ENCODE assay signal across 9 mouse cellular contexts in the genomic region with DNA sequence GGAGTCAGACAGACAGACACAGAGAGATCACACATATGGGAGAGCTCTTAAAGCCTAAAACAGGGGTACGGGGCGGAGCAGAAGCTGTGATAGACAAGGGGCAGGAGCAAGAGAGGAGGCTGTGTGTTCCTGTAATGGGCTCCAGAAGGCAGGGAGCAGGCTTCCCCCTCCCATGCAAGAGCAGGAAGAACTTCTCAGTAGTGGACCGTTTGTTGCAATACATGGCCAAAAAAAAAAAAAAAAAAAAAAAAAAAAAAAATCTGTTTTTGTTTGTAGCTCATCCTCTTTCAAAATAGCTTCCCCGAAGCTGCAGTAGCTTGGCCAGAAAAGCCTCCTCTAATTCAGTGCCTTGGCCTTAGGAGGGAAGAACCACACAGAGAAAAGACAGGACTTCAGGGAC. TPM values are rescaled to one million over a fixed set of nuclear protein-coding genes. Genes with fewer than 3 reads are reported as not detected.
DNase-seq lines count a peak whose midpoint lies in the region; ATAC-seq and TF ChIP-seq lines count a peak whose summit lies in the region.
"Had no signal": no experiment of that assay in that cellular context is flagged by ENCODE, and none has a peak within 500 bp of the region (broad histone marks: within the 10 kb centered on the region; RNA-seq: fewer than 3 reads in every experiment).

No protein-coding gene starts in this region.

- H3K4me3 ChIP-seq in lung, postnatal 0 days (ENCODE audit: low read depth, low read length), result no peak overlapping the region
- no peak overlapping the region for H3K4me3 ChIP-seq in limb, embryonic 10.5 days
- no peak overlapping the region for H3K4me3 ChIP-seq in small intestine, adult 2 months (ENCODE audit: low read depth, low read length)
- H3K4me3 ChIP-seq in neural tube, embryonic 15.5 days (replicated peaks), result no peak overlapping the region

- WGBS in lung, postnatal 0 days, result 63% methylated on average over 4 of the region's 4 CpGs
- WGBS in limb, embryonic 10.5 days, result 46% methylated on average over 4 of the region's 4 CpGs
- WGBS in small intestine, adult 2 months, result 68% methylated on average over 4 of the region's 4 CpGs
- 73% methylated on average over 4 of the region's 4 CpGs for WGBS in neural tube, embryonic 15.5 days

- no peak for TF ChIP-seq POLR2A in small intestine, adult 2 months (IDR thresholded peaks at IDR 0.05; ENCODE audit: low read depth, low read length)

- H3K9me3 ChIP-seq in lung, postnatal 0 days (ENCODE audit: low read length), result no peaks in the 10 kb centered on the region
- no peaks in the 10 kb centered on the region for H3K9me3 ChIP-seq in limb, embryonic 10.5 days (replicated peaks)
- H3K9me3 ChIP-seq in neural tube, embryonic 15.5 days (replicated peaks), result no peaks in the 10 kb centered on the region

- no peak for TF ChIP-seq EP300 in lung, postnatal 0 days (IDR thresholded peaks at IDR 0.05)

- no peak for TF ChIP-seq CTCF in lung, postnatal 0 days (IDR thresholded peaks at IDR 0.05)
- TF ChIP-seq CTCF in small intestine, adult 2 months (IDR thresholded peaks at IDR 0.05; ENCODE audit: extremely low read depth, insufficient read length, insufficient replicate concordance, low read depth, low read length), result no peak

- H3K9ac ChIP-seq in lung, postnatal 0 days (replicated peaks; ENCODE audit: low read depth), result no peak overlapping the region
- no peak overlapping the region for H3K9ac ChIP-seq in neural tube, embryonic 15.5 days (replicated peaks)

- no peak overlapping the region for H3K4me2 ChIP-seq in lung, postnatal 0 days (replicated peaks; ENCODE audit: low read depth, low read length)
- H3K4me2 ChIP-seq in neural tube, embryonic 15.5 days, result no peak overlapping the region

- no peaks in the 10 kb centered on the region for H3K36me3 ChIP-seq in lung, postnatal 0 days (ENCODE audit: insufficient read depth, low read length)
- no peaks in the 10 kb centered on the region for H3K36me3 ChIP-seq in limb, embryonic 10.5 days
- no peaks in the 10 kb centered on the region for H3K36me3 ChIP-seq in small intestine, adult 2 months (ENCODE audit: control insufficient read depth, insufficient read depth, low read length)
- H3K36me3 ChIP-seq in neural tube, embryonic 15.5 days, result no peaks in the 10 kb centered on the region

- H3K27ac ChIP-seq in lung, postnatal 0 days (ENCODE audit: low read length), result no peak overlapping the region
- H3K27ac ChIP-seq in limb, embryonic 10.5 days, result peak overlapping the region; percentile 79
- H3K27ac ChIP-seq in small intestine, adult 2 months (ENCODE audit: insufficient read depth, low read depth, low read length), result 0 out of 2 replicates have a peak overlapping the region, but pooled peaks have one; percentile 2
- no peak overlapping the region for H3K27ac ChIP-seq in neural tube, embryonic 15.5 days (replicated peaks)

- no peaks in the 10 kb centered on the region for H3K27me3 ChIP-seq in lung, postnatal 0 days (replicated peaks; ENCODE audit: insufficient read depth, low read length)
- H3K27me3 ChIP-seq in limb, embryonic 10.5 days (ENCODE audit: low read depth, poor library complexity, severe bottlenecking), result peaks cover 64% of the 10 kb centered on the region
- no peaks in the 10 kb centered on the region for H3K27me3 ChIP-seq in small intestine, adult 2 months (ENCODE audit: control insufficient read depth, insufficient read depth, low read length)
- peaks cover 9% of the 10 kb centered on the region for H3K27me3 ChIP-seq in neural tube, embryonic 15.5 days (replicated peaks)

- peak; percentile 92 for DNase-seq in heart, adult 11 months
- no peak for DNase-seq in heart, postnatal 4 days
- DNase-seq in lung, postnatal 0 days (ENCODE audit: low spot score), result peak; percentile 78
- DNase-seq in lung, postnatal 10 days, result no peak
- no peak for DNase-seq in limb, embryonic 10.5 days (ENCODE audit: low spot score)
- no peak for DNase-seq in layer of hippocampus, adult 18-20 months (ENCODE audit: low spot score in 2 of 2)
- DNase-seq: kidney, adult 8-10 months had no signal

- peak; percentile 59 for ATAC-seq in lung, postnatal 0 days
- ATAC-seq in neural tube, embryonic 15.5 days (ENCODE audit: low FRiP score), result no peak

- no peaks in the 10 kb centered on the region; the same call in 1 of the 2 replicates for H3K4me1 ChIP-seq in lung, postnatal 0 days (ENCODE audit: insufficient read depth, low read depth, low read length)
- H3K4me1 ChIP-seq in limb, embryonic 10.5 days, result peaks cover 73% of the 10 kb centered on the region
- no peaks in the 10 kb centered on the region; the same call in 1 of the 2 replicates for H3K4me1 ChIP-seq in small intestine, adult 2 months (ENCODE audit: control insufficient read depth, insufficient read depth, insufficient read length, low read length)
- peaks cover 51% of the 10 kb centered on the region for H3K4me1 ChIP-seq in neural tube, embryonic 15.5 days

RNA-seq across cellular contexts. Expression of a gene that starts 2.2 kb away (rescaled TPM):
- 1 to 10 TPM in 1 of 2 experiments, under 1 TPM in 1; 0.98 to 1.4 TPM for total RNA-seq in heart, postnatal 4 days (2021)
- polyA plus RNA-seq in lung, postnatal 0 days (2015; fragmentation: Nextera tagmentation; extraction: Ambion mirVana), result 6.3 and 6.5 TPM in 2 replicates
- polyA plus RNA-seq in limb, embryonic 10.5 days (2016; fragmentation: Nextera tagmentation; extraction: Ambion mirVana), result 2.6 and 2.9 TPM in 2 replicates
- 2.1 TPM in 2 replicates for polyA plus RNA-seq in small intestine, adult 2 months (2012; rRNA removed)
- polyA plus RNA-seq in neural tube, embryonic 15.5 days (2015; fragmentation: Nextera tagmentation; extraction: Ambion mirVana), result 1.7 and 2.5 TPM in 2 replicates
- 1 to 10 TPM; 2.2 to 2.3 TPM for total RNA-seq in layer of hippocampus, adult 18-20 months (2021)

RNA-seq across cellular contexts. Expression of a gene that starts 43.2 kb away (rescaled TPM):
- total RNA-seq in heart, postnatal 4 days (2021), result 10 to 100 TPM; 71.1 to 78.7 TPM
- polyA plus RNA-seq in lung, postnatal 0 days (2015; fragmentation: Nextera tagmentation; extraction: Ambion mirVana), result 6.1 and 7.3 TPM in 2 replicates
- 8.1 and 8.3 TPM in 2 replicates for polyA plus RNA-seq in limb, embryonic 10.5 days (2016; fragmentation: Nextera tagmentation; extraction: Ambion mirVana)
- polyA plus RNA-seq in small intestine, adult 2 months (2012; rRNA removed), result 8.3 and 20.0 TPM in 2 replicates
- 11.2 and 11.5 TPM in 2 replicates for polyA plus RNA-seq in neural tube, embryonic 15.5 days (2015; fragmentation: Nextera tagmentation; extraction: Ambion mirVana)
- total RNA-seq in layer of hippocampus, adult 18-20 months (2021), result 100 to 1,000 TPM; 238 to 241 TPM

RNA-seq across cellular contexts. Expression of a gene that starts 58.4 kb away (rescaled TPM):
- 10 to 100 TPM; 73.2 to 74.7 TPM for total RNA-seq in heart, postnatal 4 days (2021)
- 50.9 and 53.9 TPM in 2 replicates for polyA plus RNA-seq in lung, postnatal 0 days (2015; fragmentation: Nextera tagmentation; extraction: Ambion mirVana)
- polyA plus RNA-seq in limb, embryonic 10.5 days (2016; fragmentation: Nextera tagmentation; extraction: Ambion mirVana), result 42.8 and 49.1 TPM in 2 replicates
- 51.2 and 133 TPM in 2 replicates for polyA plus RNA-seq in small intestine, adult 2 months (2012; rRNA removed)
- polyA plus RNA-seq in neural tube, embryonic 15.5 days (2015; fragmentation: Nextera tagmentation; extraction: Ambion mirVana), result 30.9 and 42.9 TPM in 2 replicates
- 10 to 100 TPM in 1 of 2 experiments, 1 to 10 TPM in 1; 8.5 to 10.6 TPM for total RNA-seq in layer of hippocampus, adult 18-20 months (2021)

Comparison
In these comparisons a context has a peak if more than half of its experiments do, and no peak if none do; other contexts are left out.
1. DNase-seq: peak in heart, adult 11 months (single experiment) and lung, postnatal 0 days (single experiment); none in heart, postnatal 4 days (single experiment), lung, postnatal 10 days (single experiment), limb, embryonic 10.5 days (single experiment) and layer of hippocampus, adult 18-20 months (0 of 2).
2. H3K27ac ChIP-seq: peak in limb, embryonic 10.5 days (single experiment) and small intestine, adult 2 months (single experiment); none in lung, postnatal 0 days (single experiment) and neural tube, embryonic 15.5 days (single experiment).